Mouse (Mus musculus): ENCODE results near the gene Nup133. TPM values are rescaled to one million over a fixed set of nuclear protein-coding genes. Genes with fewer than 3 reads are reported as not detected.
"Not testable (repeated sequence)": the region's sequence is repeated elsewhere in the genome, so short reads cannot be mapped to it uniquely, and the experiment has no call there.

Nup133 gene
- polyA plus RNA-seq, 1 experiment from 2014 or later = 61.9 TPM

GRCm38 (mm10) chr8:123978166-123978838, 29.2 kb upstream of the Nup133 start:
- no peaks in the 10 kb centered on the region for H3K36me3 ChIP-seq
- WGBS = 74% methylated on average over 14 of the region's 14 CpGs
- H3K4me3 ChIP-seq = no peak overlapping the region
- DNase-seq (ENCODE audit: low spot score) = no peak
- peaks cover 25% of the 10 kb centered on the region for H3K4me1 ChIP-seq
- no peak overlapping the region for H3K27ac ChIP-seq
- H3K9me3 ChIP-seq (replicated peaks) = no peaks in the 10 kb centered on the region
- no peaks in the 10 kb centered on the region for H3K27me3 ChIP-seq (ENCODE audit: low read depth, poor library complexity, severe bottlenecking)

- no peak for DNase-seq (ENCODE audit: low spot score)
- H3K4me3 ChIP-seq = no peak overlapping the region
- 97% methylated on average over 4 of the region's 4 CpGs for WGBS
- no peak overlapping the region for H3K27ac ChIP-seq
- H3K4me1 ChIP-seq = peaks cover 17% of the 10 kb centered on the region
- H3K36me3 ChIP-seq = no peaks in the 10 kb centered on the region
- H3K9me3 ChIP-seq (replicated peaks) = no peaks in the 10 kb centered on the region
- H3K27me3 ChIP-seq (ENCODE audit: low read depth, poor library complexity, severe bottlenecking) = no peaks in the 10 kb centered on the region
Observed at GRCm38 (mm10) chr8:123977499-123977898, 28.4 kb upstream of the Nup133 start.

- H3K27me3 ChIP-seq (ENCODE audit: low read depth, poor library complexity, severe bottlenecking) = no peaks in the 10 kb centered on the region
- DNase-seq (ENCODE audit: low spot score) = no peak
- no peak overlapping the region for H3K27ac ChIP-seq
- no peak overlapping the region for H3K4me3 ChIP-seq
- H3K4me1 ChIP-seq = peaks cover 2% of the 10 kb centered on the region; the same call in 1 of the 2 replicates
- 70% methylated on average over 1 of the region's 1 CpGs for WGBS
- peaks cover 11% of the 10 kb centered on the region; the same call in 1 of the 2 replicates for H3K36me3 ChIP-seq
- no peaks in the 10 kb centered on the region for H3K9me3 ChIP-seq (replicated peaks)
Observed at GRCm38 (mm10) chr8:123973495-123973894, 24.4 kb upstream of the Nup133 start.

GRCm38 (mm10) chr8:123966896-123967295, 17.8 kb upstream of the Nup133 start:
- Histone ChIP-seq H3K27ac (no peak overlapping the region), H3K36me3 (peaks cover 34% of the 10 kb centered on the region), H3K4me3 (no peak overlapping the region), H3K9me3 (replicated peaks) (no peaks in the 10 kb centered on the region), H3K27me3 (ENCODE audit: low read depth, poor library complexity, severe bottlenecking) (no peaks in the 10 kb centered on the region), H3K4me1 (no peaks in the 10 kb centered on the region)
- no peak for DNase-seq (ENCODE audit: low spot score)
- 77% methylated on average over 2 of the region's 2 CpGs for WGBS

GRCm38 (mm10) chr8:123961371-123961770, 12.3 kb upstream of the Nup133 start:
- Histone ChIP-seq H3K4me1 (no peaks in the 10 kb centered on the region; the same call in 1 of the 2 replicates), H3K36me3 (peaks cover 57% of the 10 kb centered on the region), H3K27me3 (ENCODE audit: low read depth, poor library complexity, severe bottlenecking) (no peaks in the 10 kb centered on the region), H3K9me3 (replicated peaks) (no peaks in the 10 kb centered on the region), H3K27ac (no peak overlapping the region), H3K4me3 (no peak overlapping the region)
- WGBS = 80% methylated on average over 1 of the region's 1 CpGs
- DNase-seq (ENCODE audit: low spot score) = no peak

- H3K9me3 ChIP-seq (replicated peaks); H3K4me3 ChIP-seq; DNase-seq (ENCODE audit: low spot score); H3K4me1 ChIP-seq; H3K27ac ChIP-seq; H3K27me3 ChIP-seq (ENCODE audit: low read depth, poor library complexity, severe bottlenecking): not testable (repeated sequence)
- H3K36me3 ChIP-seq = peaks cover 50% of the 10 kb centered on the region
- 94% methylated on average over 5 of the region's 5 CpGs for WGBS
Observed at GRCm38 (mm10) chr8:123960556-123960955, 11.5 kb upstream of the Nup133 start.

GRCm38 (mm10) chr8:123960056-123960455, 11.0 kb upstream of the Nup133 start:
- DNase-seq (ENCODE audit: low spot score) = no peak
- 96% methylated on average over 9 of the region's 9 CpGs for WGBS
- Histone ChIP-seq H3K27ac (no peak overlapping the region), H3K4me1 (no peaks in the 10 kb centered on the region; the same call in 1 of the 2 replicates), H3K36me3 (peaks cover 50% of the 10 kb centered on the region), H3K4me3 (no peak overlapping the region), H3K27me3 (ENCODE audit: low read depth, poor library complexity, severe bottlenecking) (no peaks in the 10 kb centered on the region), H3K9me3 (replicated peaks) (no peaks in the 10 kb centered on the region)

- Histone ChIP-seq H3K36me3 (peaks cover 48% of the 10 kb centered on the region), H3K4me1 (no peaks in the 10 kb centered on the region; the same call in 1 of the 2 replicates), H3K9me3 (replicated peaks) (no peaks in the 10 kb centered on the region), H3K27ac (no peak overlapping the region), H3K27me3 (ENCODE audit: low read depth, poor library complexity, severe bottlenecking) (no peaks in the 10 kb centered on the region), H3K4me3 (no peak overlapping the region)
- WGBS = 91% methylated on average over 6 of the region's 6 CpGs
- DNase-seq (ENCODE audit: low spot score) = no peak
Observed at GRCm38 (mm10) chr8:123959473-123959872, 10.4 kb upstream of the Nup133 start.

- Histone ChIP-seq H3K36me3 (peaks cover 58% of the 10 kb centered on the region), H3K27ac (no peak overlapping the region), H3K9me3 (replicated peaks) (no peaks in the 10 kb centered on the region), H3K27me3 (ENCODE audit: low read depth, poor library complexity, severe bottlenecking) (no peaks in the 10 kb centered on the region), H3K4me1 (no peaks in the 10 kb centered on the region; the same call in 1 of the 2 replicates), H3K4me3 (no peak overlapping the region)
- WGBS = 80% methylated on average over 17 of the region's 17 CpGs
- DNase-seq (ENCODE audit: low spot score) = no peak
Observed at GRCm38 (mm10) chr8:123958130-123958529, 9.1 kb upstream of the Nup133 start.

- Histone ChIP-seq H3K36me3 (peaks cover 34% of the 10 kb centered on the region), H3K27me3 (ENCODE audit: low read depth, poor library complexity, severe bottlenecking) (no peaks in the 10 kb centered on the region), H3K4me3 (no peak overlapping the region), H3K9me3 (replicated peaks) (no peaks in the 10 kb centered on the region), H3K4me1 (peaks cover 8% of the 10 kb centered on the region), H3K27ac (no peak overlapping the region)
- no peak for DNase-seq (ENCODE audit: low spot score)
- 93% methylated on average over 8 of the region's 8 CpGs for WGBS
Observed at GRCm38 (mm10) chr8:123954246-123954645, 5.2 kb upstream of the Nup133 start.

GRCm38 (mm10) chr8:123953686-123954085, 4.6 kb upstream of the Nup133 start:
- Histone ChIP-seq H3K36me3 (peaks cover 33% of the 10 kb centered on the region), H3K4me1 (peaks cover 8% of the 10 kb centered on the region), H3K27me3 (ENCODE audit: low read depth, poor library complexity, severe bottlenecking) (no peaks in the 10 kb centered on the region), H3K27ac (no peak overlapping the region), H3K9me3 (replicated peaks) (no peaks in the 10 kb centered on the region), H3K4me3 (no peak overlapping the region)
- DNase-seq (ENCODE audit: low spot score) = no peak
- 88% methylated on average over 8 of the region's 8 CpGs for WGBS

- peak overlapping the region; percentile 92 for H3K4me3 ChIP-seq
- H3K36me3 ChIP-seq = peaks cover 33% of the 10 kb centered on the region
- peaks cover 14% of the 10 kb centered on the region for H3K4me1 ChIP-seq
- H3K27ac ChIP-seq = peak overlapping the region; percentile 86
- 33% methylated on average over 10 of the region's 10 CpGs for WGBS
- no peaks in the 10 kb centered on the region for H3K9me3 ChIP-seq (replicated peaks)
- peak; percentile 57 for DNase-seq (ENCODE audit: low spot score)
- H3K27me3 ChIP-seq (ENCODE audit: low read depth, poor library complexity, severe bottlenecking) = no peaks in the 10 kb centered on the region
Observed at GRCm38 (mm10) chr8:123950077-123950802, 1.2 kb upstream of the Nup133 start.

GRCm38 (mm10) chr8:123949686-123949986, 571 bp upstream of the Nup133 start:
- no peak for DNase-seq (ENCODE audit: low spot score)
- 5% methylated on average over 10 of the region's 10 CpGs for WGBS
- H3K36me3 ChIP-seq = peaks cover 38% of the 10 kb centered on the region
- no peaks in the 10 kb centered on the region for H3K27me3 ChIP-seq (ENCODE audit: low read depth, poor library complexity, severe bottlenecking)
- H3K4me3 ChIP-seq = peak overlapping the region; percentile 92
- peaks cover 14% of the 10 kb centered on the region for H3K4me1 ChIP-seq
- peak overlapping the region; percentile 86 for H3K27ac ChIP-seq
- no peaks in the 10 kb centered on the region for H3K9me3 ChIP-seq (replicated peaks)
